Mouse (Mus musculus) frontal cortex, adult 2 months (tissue): Measurements from ENCODE around the gene Gm20830. TPM values are rescaled to one million over a fixed set of nuclear protein-coding genes. Genes with fewer than 3 reads are reported as not detected.
"Not testable (repeated sequence)": the region's sequence is repeated elsewhere in the genome, so short reads cannot be mapped to it uniquely, and the experiment has no call there.

Source experiments
- DNase-seq, 2 experiments: peaks; one replicate each; pipeline ENCODE4 v3.0.0; 2022; ENCODE audit warnings: low spot score in 1 of 2; ENCODE audit errors: extremely low spot score in 1 of 2
- polyA plus RNA-seq: library from polyadenylated mRNA; depleted of rRNA; stranded (reverse); fragments of >200 nt; gene quantifications from 2 replicates; pipeline ENCODE4 v1.2.3, GENCODE M21; 2012; rRNA removed

Gm20830 gene
- polyA plus RNA-seq: not detected in 2 replicates

DNA sequence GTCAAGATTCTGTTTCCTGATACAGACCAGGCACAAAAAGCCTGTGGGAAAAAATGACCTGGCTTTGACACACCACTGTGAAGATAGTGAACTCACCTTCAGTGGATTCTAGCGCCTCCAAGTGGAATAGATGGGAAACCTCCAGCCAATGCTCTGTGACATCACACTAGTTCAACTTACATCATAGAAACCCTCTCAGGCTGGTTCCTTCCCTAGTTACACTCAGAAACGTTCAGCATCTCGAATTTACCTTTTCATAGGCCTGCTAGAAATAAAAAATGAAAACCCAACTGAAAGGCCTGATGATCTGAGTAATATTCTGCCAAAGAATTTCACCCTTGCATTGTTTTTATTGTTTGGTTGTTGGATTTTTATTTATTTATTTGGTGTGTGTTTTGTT, at the start of gene Gm20830:
Gm20830 (minus strand) TSS at position 101 of the 400 bp plus-strand sequence.
- DNase-seq: not testable (repeated sequence)

Other genes starting within 250 kb of the Gm20830 start
- not detected in 2 replicates for gene Gm21719, start 235.4 kb downstream of the Gm20830 start, polyA plus RNA-seq